Mouse (Mus musculus): Measurements from ENCODE around the gene Gpc4. TPM values are rescaled to one million over a fixed set of nuclear protein-coding genes. Genes with fewer than 3 reads are reported as not detected.

Gene Gpc4
- total RNA-seq, 2 experiments from 2014 or later = 22.0 to 25.1 TPM

GRCm38 (mm10) chrX:52144491-52144890 lies 20.6 kb downstream of the Gpc4 start:
- no peak overlapping the region for H3K4me3 ChIP-seq
- intact Hi-C loops (cut with DNase I) = no loop called here
- H3K27ac ChIP-seq = no peak overlapping the region
- no peak for DNase-seq (ENCODE audit: extremely low spot score in 1 of 2, low spot score in 2 of 2)
- TF ChIP-seq CTCF (IDR thresholded peaks at IDR 0.05) = no peak

GRCm38 (mm10) chrX:52140316-52140715 lies 24.7 kb downstream of the Gpc4 start:
- no peak overlapping the region for H3K4me3 ChIP-seq
- intact Hi-C loops (cut with DNase I) = no loop called here
- DNase-seq (ENCODE audit: extremely low spot score in 1 of 2, low spot score in 2 of 2) = no peak
- no peak for TF ChIP-seq CTCF (IDR thresholded peaks at IDR 0.05)
- H3K27ac ChIP-seq = no peak overlapping the region

- no peak for TF ChIP-seq CTCF (IDR thresholded peaks at IDR 0.05)
- Histone ChIP-seq H3K27ac (no peak overlapping the region), H3K4me3 (no peak overlapping the region)
- intact Hi-C loops (cut with DNase I) = no loop called here
- no peak for DNase-seq (ENCODE audit: extremely low spot score in 1 of 2, low spot score in 2 of 2)
Measured at GRCm38 (mm10) chrX:52138461-52139075, 26.5 kb downstream of the Gpc4 start.

- intact Hi-C loops (cut with DNase I) = no loop called here
- no peak overlapping the region for H3K4me3 ChIP-seq
- H3K27ac ChIP-seq = no peak overlapping the region
- DNase-seq (ENCODE audit: extremely low spot score in 1 of 2, low spot score in 2 of 2) = no peak
- TF ChIP-seq CTCF (IDR thresholded peaks at IDR 0.05) = no peak
Measured at GRCm38 (mm10) chrX:52138033-52138432, 27.0 kb downstream of the Gpc4 start.

- H3K27ac ChIP-seq = no peak overlapping the region
- no peak for TF ChIP-seq CTCF (IDR thresholded peaks at IDR 0.05)
- no peak for DNase-seq (ENCODE audit: extremely low spot score in 1 of 2, low spot score in 2 of 2)
- no peak overlapping the region for H3K4me3 ChIP-seq
- intact Hi-C loops (cut with DNase I) = no loop called here
Measured at GRCm38 (mm10) chrX:52136525-52136924, 28.5 kb downstream of the Gpc4 start.

GRCm38 (mm10) chrX:52129604-52130003 lies 35.4 kb downstream of the Gpc4 start:
- H3K4me3 ChIP-seq = no peak overlapping the region
- intact Hi-C loops (cut with DNase I) = no loop called here
- DNase-seq (ENCODE audit: extremely low spot score in 1 of 2, low spot score in 2 of 2) = no peak
- TF ChIP-seq CTCF (IDR thresholded peaks at IDR 0.05) = no peak
- H3K27ac ChIP-seq = no peak overlapping the region

- no peak for DNase-seq (ENCODE audit: extremely low spot score in 1 of 2, low spot score in 2 of 2)
- TF ChIP-seq CTCF (IDR thresholded peaks at IDR 0.05) = no peak
- intact Hi-C loops (cut with DNase I) = no loop called here
- Histone ChIP-seq H3K4me3 (no peak overlapping the region), H3K27ac (no peak overlapping the region)
Measured at GRCm38 (mm10) chrX:52128794-52129193, 36.3 kb downstream of the Gpc4 start.

- Histone ChIP-seq H3K27ac (no peak overlapping the region), H3K4me3 (no peak overlapping the region)
- intact Hi-C loops (cut with DNase I) = no loop called here
- no peak for DNase-seq (ENCODE audit: extremely low spot score in 1 of 2, low spot score in 2 of 2)
- no peak for TF ChIP-seq CTCF (IDR thresholded peaks at IDR 0.05)
Measured at GRCm38 (mm10) chrX:52113651-52114050, 51.4 kb downstream of the Gpc4 start.

- intact Hi-C loops (cut with DNase I) = no loop called here
- Histone ChIP-seq H3K4me3 (no peak overlapping the region), H3K27ac (no peak overlapping the region)
- TF ChIP-seq CTCF (IDR thresholded peaks at IDR 0.05) = no peak
- no peak for DNase-seq (ENCODE audit: extremely low spot score in 1 of 2, low spot score in 2 of 2)
Measured at GRCm38 (mm10) chrX:52109663-52110062, 55.4 kb downstream of the Gpc4 start.

GRCm38 (mm10) chrX:52108966-52109365 lies 56.1 kb downstream of the Gpc4 start:
- intact Hi-C loops (cut with DNase I) = no loop called here
- Histone ChIP-seq H3K4me3 (no peak overlapping the region), H3K27ac (no peak overlapping the region)
- no peak for TF ChIP-seq CTCF (IDR thresholded peaks at IDR 0.05)
- DNase-seq (ENCODE audit: extremely low spot score in 1 of 2, low spot score in 2 of 2) = no peak

- TF ChIP-seq CTCF (IDR thresholded peaks at IDR 0.05) = no peak
- intact Hi-C loops (cut with DNase I) = no loop called here
- DNase-seq (ENCODE audit: extremely low spot score in 1 of 2, low spot score in 2 of 2) = no peak
- no peak overlapping the region for H3K27ac ChIP-seq
- H3K4me3 ChIP-seq = no peak overlapping the region
Measured at GRCm38 (mm10) chrX:52103771-52104170, 61.3 kb downstream of the Gpc4 start.

GRCm38 (mm10) chrX:52101940-52102339 lies 63.1 kb downstream of the Gpc4 start:
- Histone ChIP-seq H3K4me3 (no peak overlapping the region), H3K27ac (no peak overlapping the region)
- DNase-seq (ENCODE audit: extremely low spot score in 1 of 2, low spot score in 2 of 2) = no peak
- no peak for TF ChIP-seq CTCF (IDR thresholded peaks at IDR 0.05)
- intact Hi-C loops (cut with DNase I) = no loop called here

GRCm38 (mm10) chrX:52101445-52101844 lies 63.6 kb downstream of the Gpc4 start:
- Histone ChIP-seq H3K4me3 (no peak overlapping the region), H3K27ac (no peak overlapping the region)
- no peak for TF ChIP-seq CTCF (IDR thresholded peaks at IDR 0.05)
- intact Hi-C loops (cut with DNase I) = no loop called here
- no peak for DNase-seq (ENCODE audit: extremely low spot score in 1 of 2, low spot score in 2 of 2)

All from left cerebral cortex, adult 2 months (tissue).